Mouse (Mus musculus): Measurements from ENCODE around the gene Map1a. TPM values are rescaled to one million over a fixed set of nuclear protein-coding genes. Genes with fewer than 3 reads are reported as not detected.

Gene Map1a
- polyA plus RNA-seq (2016; fragmentation: Nextera tagmentation; extraction: Ambion mirVana): 3.9 and 4.4 TPM in 2 replicates

GRCm38 (mm10) chr2:121288901-121289729 lies at the start of gene Map1a:
TSS of gene Map1a (plus strand) at chr2:121289600.
- WGBS: under 1% methylated on average over 48 of the region's 48 CpGs
- H3K36me3 ChIP-seq: no peaks in the 10 kb centered on the region
- peak within 1 kb of the TSS; percentile 52 for H3K4me3 ChIP-seq
- no peak within 1 kb of the TSS for H3K27ac ChIP-seq
- peak within 1 kb of the TSS; percentile 87 for H3K4me2 ChIP-seq (replicated peaks)
- H3K9me3 ChIP-seq: no peaks in the 10 kb centered on the region
- H3K27me3 ChIP-seq: peaks cover 26% of the 10 kb centered on the region
- peak; percentile 96 for ATAC-seq (ENCODE audit: insufficient number of reproducible peaks, insufficient read depth, low FRiP score, low TSS enrichment)
- peaks cover 10% of the 10 kb centered on the region for H3K4me1 ChIP-seq
- H3K9ac ChIP-seq: peak within 1 kb of the TSS; percentile 49

- Histone ChIP-seq H3K36me3 (peaks cover 72% of the 10 kb centered on the region), H3K9me3 (no peaks in the 10 kb centered on the region), H3K4me3 (no peak overlapping the region), H3K9ac (no peak overlapping the region), H3K27me3 (no peaks in the 10 kb centered on the region), H3K27ac (no peak overlapping the region), H3K4me2 (replicated peaks) (no peak overlapping the region), H3K4me1 (no peaks in the 10 kb centered on the region)
- 93% methylated on average over 5 of the region's 5 CpGs for WGBS
- ATAC-seq (ENCODE audit: insufficient number of reproducible peaks, insufficient read depth, low FRiP score, low TSS enrichment): no peak
Measured at GRCm38 (mm10) chr2:121244099-121244498, 45.3 kb upstream of the Map1a start.

GRCm38 (mm10) chr2:121249758-121250157 lies 39.6 kb upstream of the Map1a start:
- no peak overlapping the region for H3K9ac ChIP-seq
- H3K27ac ChIP-seq: no peak overlapping the region
- H3K27me3 ChIP-seq: no peaks in the 10 kb centered on the region
- no peaks in the 10 kb centered on the region for H3K9me3 ChIP-seq
- H3K4me1 ChIP-seq: no peaks in the 10 kb centered on the region
- 90% methylated on average over 2 of the region's 2 CpGs for WGBS
- no peak overlapping the region for H3K4me3 ChIP-seq
- H3K36me3 ChIP-seq: peaks cover 93% of the 10 kb centered on the region
- ATAC-seq (ENCODE audit: insufficient number of reproducible peaks, insufficient read depth, low FRiP score, low TSS enrichment): no peak
- H3K4me2 ChIP-seq (replicated peaks): no peak overlapping the region

- no peaks in the 10 kb centered on the region for H3K27me3 ChIP-seq
Measured at GRCm38 (mm10) chr2:121268446-121268845, 21.0 kb upstream of the Map1a start.

GRCm38 (mm10) chr2:121270521-121271235 lies 18.7 kb upstream of the Map1a start:
- peaks cover 25% of the 10 kb centered on the region for H3K4me1 ChIP-seq
- H3K36me3 ChIP-seq: peaks cover 23% of the 10 kb centered on the region
- H3K9ac ChIP-seq: peak overlapping the region; percentile 88
- H3K4me2 ChIP-seq (replicated peaks): peak overlapping the region; percentile 62
- peak; percentile 72 for ATAC-seq (ENCODE audit: insufficient number of reproducible peaks, insufficient read depth, low FRiP score, low TSS enrichment)
- peak overlapping the region; percentile 94 for H3K4me3 ChIP-seq
- H3K27ac ChIP-seq: peak overlapping the region; percentile 94
- WGBS: 2% methylated on average over 34 of the region's 35 CpGs
- no peaks in the 10 kb centered on the region for H3K27me3 ChIP-seq
- no peaks in the 10 kb centered on the region for H3K9me3 ChIP-seq

More at GRCm38 (mm10) chr2:121268446-121268845, 21.0 kb upstream of the Map1a start:
- Histone ChIP-seq H3K36me3 (peaks cover 30% of the 10 kb centered on the region), H3K9me3 (no peaks in the 10 kb centered on the region), H3K4me2 (replicated peaks) (no peak overlapping the region), H3K4me3 (no peak overlapping the region), H3K4me1 (peaks cover 25% of the 10 kb centered on the region), H3K9ac (no peak overlapping the region), H3K27ac (no peak overlapping the region)
- ATAC-seq (ENCODE audit: insufficient number of reproducible peaks, insufficient read depth, low FRiP score, low TSS enrichment): no peak
- 78% methylated on average over 8 of the region's 8 CpGs for WGBS

- under 1% methylated on average over 37 of the region's 37 CpGs for WGBS
- Histone ChIP-seq H3K4me3 (peak within 1 kb of the TSS; percentile 94), H3K36me3 (peaks cover 23% of the 10 kb centered on the region), H3K9me3 (no peaks in the 10 kb centered on the region), H3K27ac (peak within 1 kb of the TSS; percentile 94), H3K9ac (peak within 1 kb of the TSS; percentile 88), H3K27me3 (no peaks in the 10 kb centered on the region), H3K4me1 (peaks cover 25% of the 10 kb centered on the region), H3K4me2 (replicated peaks) (peak within 1 kb of the TSS; percentile 69)
- ATAC-seq (ENCODE audit: insufficient number of reproducible peaks, insufficient read depth, low FRiP score, low TSS enrichment): peak; percentile 98
Measured at GRCm38 (mm10) chr2:121271236-121271927, 18.0 kb upstream of the Map1a start, which contains the start of gene Trp53bp1. TSS of gene Trp53bp1 (minus strand) at chr2:121271407.

GRCm38 (mm10) chr2:121271928-121272516 lies 17.4 kb upstream of the Map1a start:
- peak overlapping the region; percentile 33; the same call in 1 of the 2 replicates for H3K9ac ChIP-seq
- peaks cover 25% of the 10 kb centered on the region for H3K4me1 ChIP-seq
- H3K4me2 ChIP-seq (replicated peaks): peak overlapping the region; percentile 69
- peaks cover 23% of the 10 kb centered on the region for H3K36me3 ChIP-seq
- ATAC-seq (ENCODE audit: insufficient number of reproducible peaks, insufficient read depth, low FRiP score, low TSS enrichment): no peak
- 27% methylated on average over 4 of the region's 4 CpGs for WGBS
- H3K9me3 ChIP-seq: no peaks in the 10 kb centered on the region
- H3K4me3 ChIP-seq: peak overlapping the region; percentile 94
- no peak overlapping the region; the same call in 1 of the 2 replicates for H3K27ac ChIP-seq
- H3K27me3 ChIP-seq: no peaks in the 10 kb centered on the region

GRCm38 (mm10) chr2:121287850-121288249 lies 1.6 kb upstream of the Map1a start:
- Histone ChIP-seq H3K36me3 (no peaks in the 10 kb centered on the region), H3K4me3 (no peak overlapping the region), H3K4me1 (peaks cover 7% of the 10 kb centered on the region), H3K9me3 (no peaks in the 10 kb centered on the region), H3K27ac (no peak overlapping the region), H3K9ac (no peak overlapping the region), H3K4me2 (replicated peaks) (no peak overlapping the region), H3K27me3 (peaks cover 26% of the 10 kb centered on the region)
- ATAC-seq (ENCODE audit: insufficient number of reproducible peaks, insufficient read depth, low FRiP score, low TSS enrichment): no peak
- WGBS: 67% methylated on average over 2 of the region's 2 CpGs

GRCm38 (mm10) chr2:121289730-121290540 lies 535 bp downstream of the Map1a start:
- Histone ChIP-seq H3K4me1 (peaks cover 18% of the 10 kb centered on the region), H3K9ac (peak overlapping the region; percentile 49), H3K4me3 (peak overlapping the region; percentile 52), H3K4me2 (replicated peaks) (peak overlapping the region; percentile 87), H3K36me3 (no peaks in the 10 kb centered on the region), H3K9me3 (no peaks in the 10 kb centered on the region), H3K27ac (no peak overlapping the region), H3K27me3 (peaks cover 26% of the 10 kb centered on the region)
- WGBS: 3% methylated on average over 36 of the region's 36 CpGs
- ATAC-seq (ENCODE audit: insufficient number of reproducible peaks, insufficient read depth, low FRiP score, low TSS enrichment): peak; percentile 70

- ATAC-seq (ENCODE audit: insufficient number of reproducible peaks, insufficient read depth, low FRiP score, low TSS enrichment): no peak
- WGBS: 67% methylated on average over 5 of the region's 5 CpGs
- Histone ChIP-seq H3K4me1 (peaks cover 41% of the 10 kb centered on the region), H3K9ac (no peak overlapping the region), H3K36me3 (no peaks in the 10 kb centered on the region), H3K4me3 (no peak overlapping the region), H3K27me3 (peaks cover 48% of the 10 kb centered on the region), H3K9me3 (no peaks in the 10 kb centered on the region), H3K27ac (no peak overlapping the region), H3K4me2 (replicated peaks) (no peak overlapping the region)
Measured at GRCm38 (mm10) chr2:121292316-121293013, 3.1 kb downstream of the Map1a start.
